ENCODE assay signal across 23 mouse cellular contexts in genomic region chr14:100243046-100243445, GRCm38 (mm10). TPM values are rescaled to one million over a fixed set of nuclear protein-coding genes. Genes with fewer than 3 reads are reported as not detected.
DNase-seq lines count a peak whose midpoint lies in the region; TF ChIP-seq lines count a peak whose summit lies in the region.
"Had no signal": no experiment of that assay in that cellular context is flagged by ENCODE, and none has a peak within 500 bp of the region (broad histone marks: within the 10 kb centered on the region; RNA-seq: fewer than 3 reads in every experiment).

No protein-coding gene starts in this region.

- H3K9me3 ChIP-seq in CH12.LX (replicated peaks; ENCODE audit: low read length) = no peaks in the 10 kb centered on the region
- H3K9me3 ChIP-seq: embryonic facial prominence, embryonic 13.5 days; embryonic facial prominence, embryonic 15.5 days; forebrain, embryonic 10.5 days; forebrain, embryonic 12.5 days had no signal

- H3K27ac ChIP-seq in kidney, adult 2 months (ENCODE audit: insufficient read depth, low read depth, low read length) = peak overlapping the region; percentile 43
- H3K27ac ChIP-seq in CH12.LX (ENCODE audit: insufficient read depth, low read depth) = no peak overlapping the region
- H3K27ac ChIP-seq: embryonic facial prominence, embryonic 13.5 days; embryonic facial prominence, embryonic 15.5 days; forebrain, embryonic 12.5 days had no signal

- H3K36me3 ChIP-seq in kidney, adult 2 months (ENCODE audit: control insufficient read depth, insufficient read depth, low read length) = no peaks in the 10 kb centered on the region
- peaks cover 0 to 1% of the 10 kb centered on the region in 2 experiments for H3K36me3 ChIP-seq in CH12.LX (replicated peaks in 1 of 2; ENCODE audit: control insufficient read depth in 1 of 2, insufficient read depth in 1 of 2, low read length in 1 of 2)
- H3K36me3 ChIP-seq: embryonic facial prominence, embryonic 13.5 days; embryonic facial prominence, embryonic 15.5 days had no signal

- in situ Hi-C loops in CH12.LX (cut with MboI; ENCODE audit: low pct_ligation_motif_present, low pct_unique_long_range_greater_than_20kb, low sequenced_read_pairs) = no loop called here

- no peak for TF ChIP-seq CTCF in kidney, adult 2 months (conservative IDR thresholded peaks at IDR 0.05; ENCODE audit: insufficient read depth, insufficient read length, low read depth, low read length)
- no peak for TF ChIP-seq CTCF in CH12.LX (conservative IDR thresholded peaks at IDR 0.05 in 1 of 2, IDR thresholded peaks at IDR 0.05 in 1 of 2; ENCODE audit: low read depth in 2 of 2, low read length in 2 of 2)

- H3K27me3 ChIP-seq in kidney, adult 2 months (replicated peaks; ENCODE audit: control insufficient read depth, insufficient read depth, low read length) = no peaks in the 10 kb centered on the region
- H3K27me3 ChIP-seq in CH12.LX (replicated peaks) = no peaks in the 10 kb centered on the region
- H3K27me3 ChIP-seq: embryonic facial prominence, embryonic 13.5 days; embryonic facial prominence, embryonic 15.5 days; forebrain, embryonic 12.5 days had no signal

- H3K9ac ChIP-seq in CH12.LX (ENCODE audit: insufficient read depth, low read depth) = peak overlapping the region; percentile 76
- H3K9ac ChIP-seq: embryonic facial prominence, embryonic 13.5 days; embryonic facial prominence, embryonic 15.5 days; forebrain, embryonic 12.5 days had no signal

- WGBS in kidney, adult 2 months = 58% methylated on average over 5 of the region's 5 CpGs

- H3K79me2 ChIP-seq in CH12.LX (replicated peaks; ENCODE audit: control insufficient read depth, extremely low read depth, insufficient read depth, poor library complexity, severe bottlenecking) = no peaks in the 10 kb centered on the region

- DNase-seq in heart, adult 11 months = peak; percentile 48
- no peak for DNase-seq in heart, adult 18-20 months
- peak; percentile 74 for DNase-seq in kidney, adult 2 months
- DNase-seq in kidney, postnatal 14 days = no peak
- DNase-seq in kidney, adult 9 months = peak; percentile 77
- no peak for DNase-seq in kidney, adult 18-20 months
- DNase-seq in CH12.LX (ENCODE audit: extremely low read depth) = no peak
- DNase-seq: adrenal gland, adult 2 months; adrenal gland, postnatal 10 days; adrenal gland, postnatal 25 days; B cell, adult 2 months; cerebellum, adult 11 months; cerebellum, adult 18-20 months; cerebellum, adult 8-10 months; cerebellum, adult 9-11 months; cerebellum, postnatal 14 days; cerebellum, postnatal 36 days; embryo, embryonic 11 days had no signal

- no peak for TF ChIP-seq EP300 in CH12.LX (IDR thresholded peaks at IDR 0.05; ENCODE audit: low read length)

- peak overlapping the region; percentile 99 for H3K4me2 ChIP-seq in CH12.LX (ENCODE audit: insufficient read depth, low read depth, poor library complexity, severe bottlenecking)
- H3K4me2 ChIP-seq: embryonic facial prominence, embryonic 13.5 days; embryonic facial prominence, embryonic 15.5 days; forebrain, embryonic 12.5 days had no signal

- no peak overlapping the region for H3K4me3 ChIP-seq in kidney, adult 2 months (ENCODE audit: insufficient read depth, low read depth, low read length)
- H3K4me3 ChIP-seq in CH12.LX (replicated peaks in 1 of 3; ENCODE audit: low read depth in 2 of 3, low read length in 2 of 3, poor library complexity in 1 of 3) = no peak overlapping the region
- H3K4me3 ChIP-seq: embryonic facial prominence, embryonic 13.5 days; embryonic facial prominence, embryonic 15.5 days; erythroblast, embryonic 14.5 days; forebrain, embryonic 10.5 days; forebrain, embryonic 12.5 days had no signal

- no peak for TF ChIP-seq POLR2A in kidney, adult 2 months (IDR thresholded peaks at IDR 0.05; ENCODE audit: low read depth, low read length)
- TF ChIP-seq POLR2A in CH12.LX (IDR thresholded peaks at IDR 0.05; ENCODE audit: low read depth, low read length) = no peak

- no peak for TF ChIP-seq RAD21 in CH12.LX (IDR thresholded peaks at IDR 0.05; ENCODE audit: low read depth, low read length)

- peaks cover 7% of the 10 kb centered on the region; the same call in 1 of the 2 replicates for H3K4me1 ChIP-seq in kidney, adult 2 months (ENCODE audit: control insufficient read depth, insufficient read depth, low read length)
- peaks cover 20 to 61% of the 10 kb centered on the region in 2 experiments for H3K4me1 ChIP-seq in CH12.LX (ENCODE audit: control insufficient read depth in 1 of 2, insufficient read depth in 2 of 2)
- H3K4me1 ChIP-seq: embryonic facial prominence, embryonic 15.5 days had no signal

- dilution Hi-C loops in CH12.LX (cut with MboI; ENCODE audit: extremely low pct_ligation_motif_present, extremely low pct_unique_long_range_greater_than_20kb, low sequenced_read_pairs) = no loop called here

TF ChIP-seq in CH12.LX, 34 proteins besides CTCF, POLR2A, EP300 and RAD21:
- no peak for TF ChIP-seq MYC (IDR thresholded peaks at IDR 0.05; ENCODE audit: low read depth, low read length)
- peak; percentile 79 for TF ChIP-seq ZNF384 (IDR thresholded peaks at IDR 0.05; ENCODE audit: low read depth, low read length)

RNA-seq across cellular contexts. Expression of gene Klf12, which starts 41.4 kb away (rescaled TPM):
- total RNA-seq in heart, adult 18-20 months (2021) = 10 to 100 TPM; 12.7 to 17.4 TPM
- 10.4 and 11.0 TPM in 2 replicates for polyA plus RNA-seq in kidney, adult 2 months (2012; rRNA removed)
- 5.6 and 8.6 TPM in 2 replicates for total RNA-seq in CH12.LX (2012; rRNA removed)
- 3.3 TPM in 2 replicates for total RNA-seq in CH12.LX (2014; rRNA removed)
- polyA plus RNA-seq in CH12.LX (2012; ENCODE audit: insufficient read length, low read depth) = 7.6 and 9.7 TPM in 2 replicates
- polyA plus RNA-seq: erythroblast, embryonic 14.5 days had no signal

Comparison
In these comparisons a context has a peak if more than half of its experiments do, and no peak if none do; other contexts are left out.
1. DNase-seq: peak in heart, adult 11 months (single experiment), kidney, adult 2 months (single experiment) and kidney, adult 9 months (single experiment); none in heart, adult 18-20 months (0 of 2), kidney, postnatal 14 days (single experiment), kidney, adult 18-20 months (single experiment) and CH12.LX (single experiment).